Mouse (Mus musculus): ENCODE results near the gene Cyp2u1.

Gene Cyp2u1

GRCm38 (mm10) chr3:131306255-131306654 lies 3.2 kb upstream of the Cyp2u1 start:
- DNase-seq (ENCODE audit: low spot score) = no peak

- DNase-seq (ENCODE audit: low spot score) = no peak
Observed at GRCm38 (mm10) chr3:131303320-131303714, 290 bp upstream of the Cyp2u1 start.

- DNase-seq (ENCODE audit: low spot score) = no peak
Observed at GRCm38 (mm10) chr3:131299908-131300307, 3.1 kb downstream of the Cyp2u1 start.

GRCm38 (mm10) chr3:131299078-131299477 lies 3.9 kb downstream of the Cyp2u1 start:
- DNase-seq (ENCODE audit: low spot score) = no peak

- DNase-seq (ENCODE audit: low spot score) = no peak
Observed at GRCm38 (mm10) chr3:131296893-131297292, 6.1 kb downstream of the Cyp2u1 start.

GRCm38 (mm10) chr3:131295513-131296200 lies 7.4 kb downstream of the Cyp2u1 start:
- no peak for DNase-seq (ENCODE audit: low spot score)

GRCm38 (mm10) chr3:131294503-131294902 lies 8.5 kb downstream of the Cyp2u1 start:
- DNase-seq (ENCODE audit: low spot score) = no peak

GRCm38 (mm10) chr3:131292959-131293358 lies 10.1 kb downstream of the Cyp2u1 start:
- no peak for DNase-seq (ENCODE audit: low spot score)

- DNase-seq (ENCODE audit: low spot score) = no peak
Observed at GRCm38 (mm10) chr3:131292349-131292748, 10.7 kb downstream of the Cyp2u1 start.

- DNase-seq (ENCODE audit: low spot score) = no peak
Observed at GRCm38 (mm10) chr3:131291890-131292289, 11.1 kb downstream of the Cyp2u1 start.

- no peak for DNase-seq (ENCODE audit: low spot score)
Observed at GRCm38 (mm10) chr3:131274151-131274550, 28.9 kb downstream of the Cyp2u1 start.

GRCm38 (mm10) chr3:131272374-131273100 lies 30.5 kb downstream of the Cyp2u1 start:
- no peak for DNase-seq (ENCODE audit: low spot score)

GRCm38 (mm10) chr3:131271559-131272373 lies 31.3 kb downstream of the Cyp2u1 start, which contains the start of gene Hadh:
Gene Hadh (minus strand): TSS chr3:131272101.
- peak; percentile 40 for DNase-seq (ENCODE audit: low spot score)

GRCm38 (mm10) chr3:131271157-131271556 lies 31.9 kb downstream of the Cyp2u1 start:
- no peak for DNase-seq (ENCODE audit: low spot score)

- no peak for DNase-seq (ENCODE audit: low spot score)
Observed at GRCm38 (mm10) chr3:131270381-131270780, 32.6 kb downstream of the Cyp2u1 start.

GRCm38 (mm10) chr3:131266366-131267050 lies 36.5 kb downstream of the Cyp2u1 start:
- no peak for DNase-seq (ENCODE audit: low spot score)

GRCm38 (mm10) chr3:131265516-131265915 lies 37.5 kb downstream of the Cyp2u1 start:
- DNase-seq (ENCODE audit: low spot score) = no peak

GRCm38 (mm10) chr3:131263766-131264486 lies 39.1 kb downstream of the Cyp2u1 start:
- DNase-seq (ENCODE audit: low spot score) = no peak

GRCm38 (mm10) chr3:131260418-131260817 lies 42.6 kb downstream of the Cyp2u1 start:
- no peak for DNase-seq (ENCODE audit: low spot score)

GRCm38 (mm10) chr3:131259392-131259965 lies 43.5 kb downstream of the Cyp2u1 start:
- DNase-seq (ENCODE audit: low spot score) = no peak

GRCm38 (mm10) chr3:131258921-131259320 lies 44.1 kb downstream of the Cyp2u1 start:
- no peak for DNase-seq (ENCODE audit: low spot score)

Measured in urinary bladder, postnatal 10 days (tissue).